Mouse (Mus musculus) embryonic facial prominence, embryonic 14.5 days (tissue): ENCODE data around the gene Gm20388. TPM values are rescaled to one million over a fixed set of nuclear protein-coding genes. Genes with fewer than 3 reads are reported as not detected.

Source experiments
- ATAC-seq: fragments of 200-750 bp; cut with Nextera tagmentation; 2 replicates; pipeline ENCODE4 v1.8.0; 2017; ENCODE audit warnings: low read depth, moderate number of reproducible peaks, moderate TSS enrichment
- DNase-seq: peaks from one replicate; pipeline ENCODE4 v3.0.0-alpha.2; 2015; ENCODE audit warnings: low spot score
- H3K27ac ChIP-seq: fragments of 300-500 bp; sonication (generic); replicated peaks from 2 replicates; pipeline ENCODE4 v1.5.1; 2014; ENCODE audit warnings: low read depth, mild to moderate bottlenecking, low read length, moderate library complexity
- H3K27me3 ChIP-seq: fragments of 300-500 bp; sonication (generic); replicated peaks from 2 replicates; pipeline ENCODE4 v1.6.1; 2014; ENCODE audit warnings: low read length; ENCODE audit not compliant: control insufficient read depth, insufficient read depth
- H3K36me3 ChIP-seq: fragments of 300-500 bp; sonication (generic); 2 replicates; pipeline ENCODE4 v1.6.1; 2014; ENCODE audit warnings: low read length, mixed read lengths; ENCODE audit not compliant: control insufficient read depth, insufficient read depth
- H3K4me1 ChIP-seq: fragments of 300-500 bp; sonication (generic); 2 replicates; pipeline ENCODE4 v1.6.1; 2014; ENCODE audit warnings: antibody characterized with exemption, low read length; ENCODE audit not compliant: control insufficient read depth, insufficient read depth
- H3K4me2 ChIP-seq: fragments of 300-500 bp; sonication (generic); 2 replicates; pipeline ENCODE4 v1.6.1; 2014; ENCODE audit warnings: low read depth, mild to moderate bottlenecking, low read length, moderate library complexity, mixed read lengths
- H3K4me3 ChIP-seq: fragments of 300-500 bp; sonication (generic); 2 replicates; pipeline ENCODE4 v1.5.1; 2014; ENCODE audit warnings: low read depth, mild to moderate bottlenecking, low read length
- H3K9ac ChIP-seq: fragments of 300-500 bp; sonication (generic); 2 replicates; pipeline ENCODE4 v1.6.1; 2014; ENCODE audit warnings: low read depth, mild to moderate bottlenecking, low read length, moderate library complexity, mixed read lengths
- H3K9me3 ChIP-seq: fragments of 300-500 bp; sonication (generic); 2 replicates; pipeline ENCODE4 v1.6.1; 2016; ENCODE audit warnings: low read length; ENCODE audit not compliant: control insufficient read depth
- WGBS: fragments of 180-500 bp; shearing (Covaris S2); extraction: QIAGEN DNeasy Blood & Tissue Kit; methylation state at CpG from one replicate; pipeline ENCODE4 v1.1.7; 2014; 5-methylcytosine and 5-hydroxymethylcytosine counted together
- polyA plus RNA-seq: library from polyadenylated mRNA; unstranded; fragments of >200 nt; fragmentation: Nextera tagmentation; extraction: Ambion mirVana; gene quantifications from 2 replicates; pipeline ENCODE4 v1.2.1, GENCODE M21; 2014

Gm20388 gene
- polyA plus RNA-seq, 1 experiment from 2014 or later, result not detected

- no peak for DNase-seq
- Histone ChIP-seq H3K36me3 (no peaks in the 10 kb centered on the region), H3K9ac (no peak overlapping the region), H3K4me3 (no peak overlapping the region), H3K27me3 (no peaks in the 10 kb centered on the region), H3K4me1 (peaks cover 39% of the 10 kb centered on the region), H3K9me3 (no peaks in the 10 kb centered on the region), H3K27ac (no peak overlapping the region), H3K4me2 (no peak overlapping the region)
- WGBS, result 77% methylated on average over 4 of the region's 4 CpGs
- no peak for ATAC-seq
These were observed 4377.7 kb downstream of the Gm20388 start for GRCm38 (mm10) chr8:124288215-124288864.

GRCm38 (mm10) chr8:124289481-124290050 is 4378.9 kb downstream of the Gm20388 start:
- H3K4me2 ChIP-seq, result no peak overlapping the region
- WGBS, result 73% methylated on average over 5 of the region's 5 CpGs
- H3K4me3 ChIP-seq, result no peak overlapping the region
- H3K4me1 ChIP-seq, result peaks cover 39% of the 10 kb centered on the region
- H3K9ac ChIP-seq, result no peak overlapping the region
- H3K27ac ChIP-seq, result no peak overlapping the region
- H3K36me3 ChIP-seq, result no peaks in the 10 kb centered on the region
- DNase-seq, result no peak
- no peaks in the 10 kb centered on the region for H3K27me3 ChIP-seq
- no peak for ATAC-seq
- H3K9me3 ChIP-seq, result no peaks in the 10 kb centered on the region

- no peak overlapping the region for H3K4me3 ChIP-seq
- DNase-seq, result peak; percentile 63
- H3K9ac ChIP-seq, result no peak overlapping the region
- no peaks in the 10 kb centered on the region for H3K9me3 ChIP-seq
- peaks cover 30% of the 10 kb centered on the region for H3K4me1 ChIP-seq
- no peaks in the 10 kb centered on the region for H3K27me3 ChIP-seq
- no peak for ATAC-seq
- no peak overlapping the region for H3K27ac ChIP-seq
- no peak overlapping the region for H3K4me2 ChIP-seq
- 73% methylated on average over 9 of the region's 9 CpGs for WGBS
- H3K36me3 ChIP-seq, result no peaks in the 10 kb centered on the region
These were observed 4380.5 kb downstream of the Gm20388 start for GRCm38 (mm10) chr8:124290911-124291691.

- Histone ChIP-seq H3K27ac (no peak overlapping the region), H3K27me3 (no peaks in the 10 kb centered on the region), H3K36me3 (no peaks in the 10 kb centered on the region; the same call in 1 of the 2 replicates), H3K4me2 (no peak overlapping the region), H3K4me3 (no peak overlapping the region), H3K9ac (no peak overlapping the region), H3K4me1 (peaks cover 26% of the 10 kb centered on the region), H3K9me3 (no peaks in the 10 kb centered on the region)
- DNase-seq (no peak), ATAC-seq (no peak)
- 91% methylated on average over 5 of the region's 5 CpGs for WGBS
These were observed 4381.1 kb downstream of the Gm20388 start for GRCm38 (mm10) chr8:124291693-124292092.

- Histone ChIP-seq H3K4me1 (peaks cover 26% of the 10 kb centered on the region), H3K9ac (no peak overlapping the region), H3K27ac (no peak overlapping the region), H3K4me2 (no peak overlapping the region), H3K4me3 (no peak overlapping the region), H3K36me3 (peaks cover 2% of the 10 kb centered on the region; the same call in 1 of the 2 replicates), H3K27me3 (no peaks in the 10 kb centered on the region), H3K9me3 (no peaks in the 10 kb centered on the region)
- ATAC-seq (no peak), DNase-seq (no peak)
- 78% methylated on average over 9 of the region's 9 CpGs for WGBS
These were observed 4382.3 kb downstream of the Gm20388 start for GRCm38 (mm10) chr8:124292965-124293364.

GRCm38 (mm10) chr8:124294425-124294824 is 4383.8 kb downstream of the Gm20388 start:
- peaks cover 26% of the 10 kb centered on the region for H3K4me1 ChIP-seq

GRCm38 (mm10) chr8:124294900-124295299 is 4384.3 kb downstream of the Gm20388 start:
- Histone ChIP-seq H3K36me3 (peaks cover 6% of the 10 kb centered on the region; the same call in 1 of the 2 replicates), H3K4me1 (peaks cover 26% of the 10 kb centered on the region), H3K27me3 (no peaks in the 10 kb centered on the region), H3K9ac (no peak overlapping the region), H3K27ac (no peak overlapping the region), H3K9me3 (no peaks in the 10 kb centered on the region), H3K4me2 (no peak overlapping the region), H3K4me3 (no peak overlapping the region)
- ATAC-seq (no peak), DNase-seq (no peak)
- 72% methylated on average over 10 of the region's 10 CpGs for WGBS

More at GRCm38 (mm10) chr8:124294425-124294824, 4383.8 kb downstream of the Gm20388 start:
- H3K27me3 ChIP-seq, result no peaks in the 10 kb centered on the region
- no peak overlapping the region for H3K4me2 ChIP-seq
- no peak overlapping the region; the same call in 1 of the 2 replicates for H3K27ac ChIP-seq
- H3K36me3 ChIP-seq, result peaks cover 6% of the 10 kb centered on the region; the same call in 1 of the 2 replicates
- no peak overlapping the region for H3K4me3 ChIP-seq
- 63% methylated on average over 6 of the region's 6 CpGs for WGBS
- peak; percentile 51 for DNase-seq
- no peak for ATAC-seq
- H3K9me3 ChIP-seq, result no peaks in the 10 kb centered on the region
- H3K9ac ChIP-seq, result no peak overlapping the region

DNA sequence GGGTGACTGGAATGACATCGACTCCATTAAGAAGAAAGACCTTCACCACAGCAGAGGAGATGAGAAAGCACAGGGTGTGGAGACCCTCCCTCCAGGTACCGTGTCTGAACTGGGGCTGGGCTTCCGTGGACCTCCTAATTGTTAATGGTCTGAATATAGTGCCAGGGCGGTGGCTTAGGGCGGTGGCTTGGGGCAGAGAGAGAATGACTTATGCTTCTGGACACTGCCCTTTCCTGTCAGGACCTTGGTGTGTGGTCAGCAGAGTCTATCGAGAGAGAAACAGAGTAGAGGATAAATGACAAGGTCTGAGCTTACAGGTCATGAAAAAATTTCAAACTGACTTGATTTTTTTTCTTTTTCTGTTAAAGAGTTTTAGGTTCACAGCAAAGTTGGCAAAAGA is 4384.7 kb downstream of the Gm20388 start:
- Histone ChIP-seq H3K9ac (no peak overlapping the region), H3K4me2 (no peak overlapping the region), H3K4me3 (no peak overlapping the region), H3K27ac (no peak overlapping the region), H3K4me1 (peaks cover 26% of the 10 kb centered on the region), H3K9me3 (no peaks in the 10 kb centered on the region), H3K36me3 (peaks cover 6% of the 10 kb centered on the region; the same call in 1 of the 2 replicates), H3K27me3 (no peaks in the 10 kb centered on the region)
- no peak for DNase-seq
- ATAC-seq, result no peak
- WGBS, result 86% methylated on average over 6 of the region's 6 CpGs
